Mouse (Mus musculus) heart, adult 18-20 months (tissue): ENCODE data around the gene Tbx22. TPM values are rescaled to one million over a fixed set of nuclear protein-coding genes. Genes with fewer than 3 reads are reported as not detected.

Source experiments
- DNase-seq, 2 experiments: peaks; one replicate each; pipeline ENCODE4 v3.0.0; 2021 to 2022; ENCODE audit warnings: mixed read lengths in 1 of 2
- long read RNA-seq, 2 experiments: library from polyadenylated mRNA; stranded (forward); transcript quantifications; one replicate each; pipeline ENCODE4 v2.0.0; 2021
- total RNA-seq, 2 experiments: library from RNA; stranded (reverse); gene quantifications; 2 replicates each; pipeline ENCODE4 v1.2.3; 2021

Gene Tbx22
- total RNA-seq: not detected
- long read RNA-seq, experiment 1: 0 reads
- long read RNA-seq, experiment 2: 0 reads

GRCm38 (mm10) chrX:107667664-107668063 is at the start of gene Tbx22:
Gene Tbx22 (plus strand): TSS chrX:107667964.
- no peak for DNase-seq

GRCm38 (mm10) chrX:107668677-107669076 is 913 bp downstream of the Tbx22 start:
- DNase-seq: no peak

GRCm38 (mm10) chrX:107679203-107679602 is 11.4 kb downstream of the Tbx22 start:
- no peak for DNase-seq

- no peak for DNase-seq
Measured at GRCm38 (mm10) chrX:107708584-107708983, 40.8 kb downstream of the Tbx22 start.

- DNase-seq: no peak
Measured at GRCm38 (mm10) chrX:107723541-107723940, 55.8 kb downstream of the Tbx22 start.

Other genes with a start within 250 kb of the Tbx22 start
- not detected for gene Tent5d, start 124.6 kb downstream of the Tbx22 start, total RNA-seq
- gene 2610002M06Rik, start 148.4 kb downstream of the Tbx22 start, total RNA-seq: 1 to 10 TPM; 5.5 to 6.6 TPM